Comparison of ENCODE assay signal across 29 mouse cellular contexts in the genomic region with DNA sequence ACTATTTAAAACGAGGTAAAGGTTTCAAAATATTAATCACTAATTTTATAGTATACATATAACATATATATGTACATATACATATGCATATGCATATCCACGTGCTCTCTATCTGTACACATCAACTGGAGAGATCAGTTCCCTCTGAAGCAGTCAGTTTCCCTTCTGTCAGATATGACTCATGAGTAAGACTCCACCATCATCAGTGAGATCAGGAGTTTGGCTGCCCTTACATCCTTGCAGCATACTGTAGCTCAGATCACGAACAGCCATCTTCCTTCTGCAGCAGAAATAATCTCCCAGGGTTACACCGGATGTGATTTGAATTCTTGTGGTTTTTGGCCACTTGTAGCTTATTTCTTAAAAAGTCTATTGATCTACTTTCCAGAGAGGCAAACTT. TPM values are rescaled to one million over a fixed set of nuclear protein-coding genes. Genes with fewer than 3 reads are reported as not detected.
DNase-seq lines count a peak whose midpoint lies in the region; ATAC-seq lines count a peak whose summit lies in the region.
"Had no signal": no experiment of that assay in that cellular context is flagged by ENCODE, and none has a peak within 500 bp of the region (broad histone marks: within the 10 kb centered on the region; RNA-seq: fewer than 3 reads in every experiment).

No protein-coding gene starts in this region.

- H3K9ac ChIP-seq in embryonic facial prominence, embryonic 14.5 days (ENCODE audit: low read depth, low read length), result no peak overlapping the region
- H3K9ac ChIP-seq: heart, embryonic 12.5 days; liver, embryonic 15.5 days; lung, embryonic 15.5 days; midbrain, embryonic 12.5 days; neural tube, embryonic 12.5 days had no signal

- no peaks in the 10 kb centered on the region for H3K36me3 ChIP-seq in embryonic facial prominence, embryonic 14.5 days (ENCODE audit: control insufficient read depth, insufficient read depth, low read length)
- H3K36me3 ChIP-seq in embryonic facial prominence, embryonic 10.5 days (replicated peaks), result no peaks in the 10 kb centered on the region
- H3K36me3 ChIP-seq: heart, embryonic 12.5 days; hindbrain, embryonic 10.5 days; limb, embryonic 10.5 days; liver, embryonic 15.5 days; lung, embryonic 15.5 days; midbrain, embryonic 12.5 days; neural tube, embryonic 12.5 days had no signal

- H3K9me3 ChIP-seq in embryonic facial prominence, embryonic 14.5 days (ENCODE audit: control insufficient read depth, low read length), result no peaks in the 10 kb centered on the region
- no peaks in the 10 kb centered on the region for H3K9me3 ChIP-seq in embryonic facial prominence, embryonic 10.5 days
- H3K9me3 ChIP-seq: heart, embryonic 12.5 days; hindbrain, embryonic 10.5 days; limb, embryonic 10.5 days; liver, embryonic 15.5 days; lung, embryonic 15.5 days; midbrain, embryonic 12.5 days; neural tube, embryonic 12.5 days had no signal

- DNase-seq in embryonic facial prominence, embryonic 14.5 days (ENCODE audit: low spot score), result peak; percentile 17
- no peak for DNase-seq in embryonic facial prominence, embryonic 10.5 days (ENCODE audit: low spot score)
- peak; percentile 67 for DNase-seq in CD4-positive, CD25-positive, alpha-beta regulatory T cell, adult 2 months (ENCODE audit: low read depth, low spot score)
- peak; percentile 65 for DNase-seq in naive thymus-derived CD4-positive, alpha-beta T cell, adult 2 months (ENCODE audit: low read depth)
- DNase-seq in layer of hippocampus, adult 9-10 months (ENCODE audit: low spot score), result no peak
- DNase-seq in thymus, postnatal 14 days, result no peak
- DNase-seq: adrenal gland, adult 8-10 months; cerebellum, adult 11-12 months; cerebellum, postnatal 10 days; gastrocnemius, postnatal 10 days; heart, adult 11 months; heart, postnatal 10 days; kidney, adult 11 months; liver; retina, postnatal 1 day; right cerebral cortex, postnatal 25 days; thymus, postnatal 25 days had no signal

- H3K27me3 ChIP-seq in embryonic facial prominence, embryonic 14.5 days (replicated peaks; ENCODE audit: control insufficient read depth, insufficient read depth, low read length), result no peaks in the 10 kb centered on the region
- H3K27me3 ChIP-seq in embryonic facial prominence, embryonic 10.5 days (replicated peaks; ENCODE audit: low read depth, poor library complexity, severe bottlenecking), result no peaks in the 10 kb centered on the region
- H3K27me3 ChIP-seq: heart, embryonic 12.5 days; liver, embryonic 15.5 days; lung, embryonic 15.5 days; midbrain, embryonic 12.5 days; neural tube, embryonic 12.5 days; Patski had no signal

- H3K4me1 ChIP-seq in embryonic facial prominence, embryonic 14.5 days (ENCODE audit: control insufficient read depth, insufficient read depth, low read length), result no peaks in the 10 kb centered on the region
- no peaks in the 10 kb centered on the region for H3K4me1 ChIP-seq in embryonic facial prominence, embryonic 10.5 days
- H3K4me1 ChIP-seq: heart, embryonic 12.5 days; hindbrain, embryonic 10.5 days; limb, embryonic 10.5 days; liver, embryonic 15.5 days; lung, embryonic 15.5 days; midbrain, embryonic 12.5 days; neural tube, embryonic 12.5 days had no signal

- WGBS in embryonic facial prominence, embryonic 14.5 days, result 67% methylated on average over 4 of the region's 4 CpGs
- WGBS in embryonic facial prominence, embryonic 10.5 days, result 84% methylated on average over 4 of the region's 4 CpGs

- ATAC-seq in embryonic facial prominence, embryonic 14.5 days (ENCODE audit: low read depth), result no peak
- ATAC-seq in activated CD4-positive, CD25-positive, alpha-beta regulatory T cell, adult 4 months, result peak; percentile 93
- ATAC-seq: forebrain, embryonic 14.5 days; hindbrain, postnatal 0 days; Patski had no signal

- no peak overlapping the region for H3K4me2 ChIP-seq in embryonic facial prominence, embryonic 14.5 days (ENCODE audit: low read depth, low read length)
- H3K4me2 ChIP-seq: heart, embryonic 12.5 days; liver, embryonic 15.5 days; lung, embryonic 15.5 days; midbrain, embryonic 12.5 days; neural tube, embryonic 12.5 days had no signal

- H3K27ac ChIP-seq in embryonic facial prominence, embryonic 14.5 days (replicated peaks; ENCODE audit: low read depth, low read length), result no peak overlapping the region
- H3K27ac ChIP-seq in embryonic facial prominence, embryonic 10.5 days (replicated peaks), result no peak overlapping the region
- H3K27ac ChIP-seq: hindbrain, embryonic 10.5 days; hindbrain, postnatal 0 days; limb, embryonic 10.5 days; liver, embryonic 15.5 days; lung, embryonic 15.5 days; macrophage; midbrain, embryonic 12.5 days; neural tube, embryonic 12.5 days had no signal

- no peak overlapping the region for H3K4me3 ChIP-seq in embryonic facial prominence, embryonic 14.5 days (ENCODE audit: low read depth, low read length)
- no peak overlapping the region for H3K4me3 ChIP-seq in embryonic facial prominence, embryonic 10.5 days
- H3K4me3 ChIP-seq: heart, embryonic 12.5 days; hindbrain, embryonic 10.5 days; limb, embryonic 10.5 days; liver, embryonic 15.5 days; lung, embryonic 15.5 days; midbrain, embryonic 12.5 days; neural tube, embryonic 12.5 days had no signal

RNA-seq across cellular contexts. Expression of gene Chst2, which starts 56.0 kb away (rescaled TPM):
- polyA plus RNA-seq in embryonic facial prominence, embryonic 14.5 days (2014; fragmentation: Nextera tagmentation; extraction: Ambion mirVana), result 8.1 and 10.2 TPM in 2 replicates
- 3.4 and 3.9 TPM in 2 replicates for polyA plus RNA-seq in embryonic facial prominence, embryonic 10.5 days (2016; fragmentation: Nextera tagmentation; extraction: Ambion mirVana)
- polyA plus RNA-seq in activated CD4-positive, CD25-positive, alpha-beta regulatory T cell, adult 4 months (2017; shearing (Covaris generic)), result 1 to 10 TPM; 6.1 to 7.5 TPM
- polyA plus RNA-seq: macrophage had no signal

Comparison
In these comparisons a context has a peak if more than half of its experiments do, and no peak if none do; other contexts are left out.
1. DNase-seq: peak in embryonic facial prominence, embryonic 14.5 days (single experiment), CD4-positive, CD25-positive, alpha-beta regulatory T cell, adult 2 months (single experiment) and naive thymus-derived CD4-positive, alpha-beta T cell, adult 2 months (single experiment); none in embryonic facial prominence, embryonic 10.5 days (single experiment), layer of hippocampus, adult 9-10 months (single experiment) and thymus, postnatal 14 days (single experiment).